Mouse (Mus musculus): ENCODE results near the gene Snx21.

The Snx21 gene

DNA sequence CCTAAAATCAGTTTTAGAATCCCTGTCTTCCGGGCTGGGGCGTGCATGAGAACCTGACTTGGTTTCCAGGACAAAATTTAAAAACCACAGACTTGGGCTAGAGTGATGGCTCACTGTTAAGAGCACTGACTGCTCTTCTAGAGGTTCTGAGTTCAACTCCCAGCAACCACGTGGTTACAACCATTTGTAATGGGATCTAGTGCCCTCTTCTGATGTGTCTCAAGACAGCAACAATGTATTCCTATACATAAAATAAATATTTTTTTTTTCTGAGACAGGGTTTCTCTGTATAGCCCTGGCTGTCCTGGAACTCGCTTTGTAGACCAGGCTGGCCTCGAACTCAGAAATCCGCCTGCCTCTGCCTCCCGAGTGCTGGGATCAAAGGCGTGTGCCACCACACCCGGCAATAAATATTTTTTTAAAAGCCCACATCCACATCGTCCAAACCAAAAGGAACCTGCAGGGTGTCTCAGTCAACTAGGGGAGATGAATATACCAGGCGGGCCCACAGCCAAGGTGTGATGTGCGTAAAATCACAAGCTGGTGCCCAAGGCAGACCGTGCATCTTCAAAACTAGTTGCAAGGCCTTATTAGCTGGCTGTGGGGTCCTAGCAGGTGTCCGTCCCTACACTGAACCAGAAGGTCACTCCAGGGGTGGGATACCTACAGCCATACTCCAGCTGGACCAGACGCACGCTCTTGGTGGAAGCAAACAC is 46.6 kb downstream of the Snx21 start:
- peak in 1 of 2 experiments; percentile 41 for DNase-seq

DNA sequence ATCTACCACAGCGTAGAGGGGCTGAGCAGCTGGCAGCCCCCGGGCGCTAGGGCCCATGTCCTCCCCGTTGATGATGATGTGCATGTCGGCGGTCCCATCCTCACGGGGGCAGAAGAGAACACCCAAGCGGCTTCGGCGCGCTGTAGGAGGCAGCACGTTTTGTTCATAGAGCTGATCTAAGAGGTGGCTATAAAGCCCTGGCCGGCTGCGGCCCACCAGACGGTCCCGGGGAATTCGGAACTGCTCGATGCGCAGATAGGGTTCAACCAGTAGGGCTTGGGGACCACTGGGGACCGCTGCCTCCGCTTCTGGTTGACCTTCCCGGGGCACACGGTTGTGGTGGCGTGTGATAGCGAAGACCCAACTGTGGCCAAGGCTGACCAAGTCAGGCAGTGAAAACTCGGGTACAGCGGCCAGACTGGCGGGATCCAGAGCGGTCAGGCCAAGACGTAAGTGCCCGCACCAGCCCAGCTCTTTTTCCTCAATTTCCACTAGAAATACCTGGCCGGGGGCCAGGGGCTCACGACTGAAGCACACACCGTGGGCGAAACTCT is 47.2 kb downstream of the Snx21 start, which contains the start of gene Ctsa:
Ctsa (plus strand) TSS at position 126 of the 554 bp plus-strand sequence.
- DNase-seq, result peak; percentile 78 to 79

DNA sequence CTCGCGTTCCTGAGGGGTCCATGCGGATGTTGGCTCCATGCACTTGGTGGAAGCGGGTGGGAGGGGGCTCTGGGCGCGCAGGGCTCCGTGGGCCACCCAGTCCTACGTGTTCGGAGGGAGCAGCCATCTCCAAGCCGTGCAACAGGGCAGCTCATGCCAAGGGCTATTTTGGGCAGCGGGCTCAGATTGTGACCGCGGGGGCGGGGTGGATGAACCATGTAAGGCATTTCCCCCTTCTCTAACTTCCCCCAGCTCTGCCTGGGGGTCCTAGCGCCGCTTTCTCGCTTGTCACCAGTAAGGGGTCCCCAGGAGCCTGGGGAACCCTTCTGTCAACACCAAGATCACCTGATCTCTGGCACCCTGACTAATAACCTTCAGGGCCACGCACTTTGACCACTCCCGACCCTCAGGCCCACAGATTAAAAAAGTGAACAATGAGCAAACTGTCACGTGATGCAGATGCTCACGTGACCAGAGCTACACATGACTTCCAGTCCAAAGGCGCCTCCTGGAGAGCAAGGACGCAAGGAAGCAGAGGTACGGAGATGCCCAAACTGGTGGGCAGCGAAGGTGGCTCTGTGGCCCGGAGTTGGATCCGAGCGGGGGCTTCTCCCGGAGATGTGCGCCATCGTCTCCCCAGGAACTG is 47.8 kb downstream of the Snx21 start, which contains the start of gene Neurl2:
Neurl2 (minus strand) TSS at position 143 of the 646 bp plus-strand sequence.
- peak; percentile 89 to 91 for DNase-seq

DNA sequence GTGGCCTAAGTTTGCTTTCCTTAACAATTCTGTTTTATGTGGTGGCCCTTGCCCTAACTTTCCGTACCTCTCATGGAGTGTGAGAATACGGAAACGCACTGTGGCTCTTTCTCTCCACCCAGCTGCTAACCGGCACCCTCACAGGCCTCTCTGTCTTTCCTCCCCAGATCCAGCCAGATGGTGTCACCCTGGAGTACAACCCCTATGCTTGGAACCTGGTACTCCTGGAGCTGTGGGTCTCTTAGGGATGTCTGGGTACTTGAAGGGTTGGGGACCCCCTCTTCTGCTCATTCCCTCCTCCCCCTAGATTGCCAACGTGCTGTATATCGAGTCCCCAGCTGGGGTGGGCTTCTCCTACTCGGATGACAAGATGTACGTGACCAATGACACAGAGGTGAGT is 48.9 kb downstream of the Snx21 start:
- peak; percentile 39 to 45 for DNase-seq

DNA sequence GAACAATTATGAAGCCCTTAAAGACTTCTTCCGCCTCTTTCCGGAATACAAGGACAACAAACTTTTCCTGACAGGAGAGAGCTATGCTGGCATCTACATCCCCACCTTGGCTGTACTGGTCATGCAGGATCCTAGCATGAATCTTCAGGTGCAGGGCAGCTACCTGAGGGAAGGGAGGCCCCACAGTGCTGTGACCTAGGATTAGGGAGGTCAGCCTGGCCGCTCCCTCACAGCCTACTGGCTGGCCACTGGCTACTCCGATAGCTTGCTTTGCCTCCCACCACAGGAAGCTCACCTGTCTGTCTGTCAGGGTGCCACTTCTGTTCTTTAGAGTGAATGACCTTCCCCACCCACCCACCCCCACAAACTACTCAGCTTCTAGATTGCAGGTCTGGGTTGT is 49.5 kb downstream of the Snx21 start:
- DNase-seq, result no peak
